Mouse (Mus musculus): ENCODE data around the gene Sorbs2.

DNA sequence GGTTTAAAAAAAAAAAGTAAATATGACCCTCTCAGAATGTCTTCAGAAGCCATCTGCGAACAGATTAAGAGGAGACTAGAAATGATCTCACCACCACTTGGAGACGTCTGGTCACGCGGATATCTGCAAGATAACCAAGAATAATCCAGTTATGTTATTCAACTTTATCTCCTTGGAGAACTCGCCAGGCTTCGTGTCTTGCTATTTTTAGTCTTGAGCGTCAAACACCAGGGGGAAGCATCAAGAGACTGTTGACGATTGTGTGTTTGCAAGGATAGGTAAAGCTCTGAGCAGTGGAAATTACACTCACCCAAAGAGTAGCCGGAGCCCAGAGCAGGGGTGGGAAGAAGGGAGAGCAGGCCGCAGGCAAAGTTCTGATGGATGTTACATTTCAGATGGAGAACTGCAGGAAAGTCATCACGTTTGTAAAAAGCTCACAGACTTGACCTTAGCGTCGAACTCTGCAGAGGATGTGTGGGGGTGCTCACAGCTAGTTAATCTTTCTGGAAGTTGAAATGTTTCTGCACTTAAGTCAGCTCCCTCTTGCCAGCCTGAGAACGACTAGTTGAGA lies 337.4 kb downstream of the Sorbs2 start:
- TF ChIP-seq POLR2A (IDR thresholded peaks at IDR 0.05; ENCODE audit: insufficient read length, low read depth): no peak
- no peak for TF ChIP-seq TCF12 (IDR thresholded peaks at IDR 0.05; ENCODE audit: insufficient read depth, poor library complexity, severe bottlenecking)
- TF ChIP-seq CEBPB (IDR thresholded peaks at IDR 0.05; ENCODE audit: insufficient read depth, poor library complexity, severe bottlenecking): no peak
